Mouse (Mus musculus): ENCODE data around the gene Fbxw11.
"Not testable (repeated sequence)": the region's sequence is repeated elsewhere in the genome, so short reads cannot be mapped to it uniquely, and the experiment has no call there.

DNA sequence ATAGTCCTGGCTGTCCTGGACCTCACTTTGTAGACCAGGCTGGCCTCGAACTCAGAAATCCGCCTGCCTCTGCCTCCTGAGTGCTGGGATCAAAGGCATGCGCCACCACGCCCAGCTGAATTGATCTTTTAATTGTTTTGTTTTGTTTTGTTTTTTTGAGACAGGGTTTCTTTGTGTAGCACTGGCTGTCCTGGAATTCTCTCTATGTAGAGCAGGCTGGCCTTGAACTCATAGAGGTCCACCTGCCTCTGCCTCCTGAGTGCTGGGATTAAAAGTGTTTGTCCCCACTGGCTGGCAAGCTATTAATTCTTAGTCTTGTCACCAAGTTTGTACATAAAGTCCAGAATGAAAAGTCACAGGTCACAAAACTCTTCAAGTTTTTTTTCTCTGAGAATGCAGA, 36.6 kb downstream of the Fbxw11 start:
- TF ChIP-seq CTCF (IDR thresholded peaks at IDR 0.05; ENCODE audit: low read depth); EP300 (optimal IDR thresholded peaks at IDR 0.05): not testable (repeated sequence)
